In the genomic region with DNA sequence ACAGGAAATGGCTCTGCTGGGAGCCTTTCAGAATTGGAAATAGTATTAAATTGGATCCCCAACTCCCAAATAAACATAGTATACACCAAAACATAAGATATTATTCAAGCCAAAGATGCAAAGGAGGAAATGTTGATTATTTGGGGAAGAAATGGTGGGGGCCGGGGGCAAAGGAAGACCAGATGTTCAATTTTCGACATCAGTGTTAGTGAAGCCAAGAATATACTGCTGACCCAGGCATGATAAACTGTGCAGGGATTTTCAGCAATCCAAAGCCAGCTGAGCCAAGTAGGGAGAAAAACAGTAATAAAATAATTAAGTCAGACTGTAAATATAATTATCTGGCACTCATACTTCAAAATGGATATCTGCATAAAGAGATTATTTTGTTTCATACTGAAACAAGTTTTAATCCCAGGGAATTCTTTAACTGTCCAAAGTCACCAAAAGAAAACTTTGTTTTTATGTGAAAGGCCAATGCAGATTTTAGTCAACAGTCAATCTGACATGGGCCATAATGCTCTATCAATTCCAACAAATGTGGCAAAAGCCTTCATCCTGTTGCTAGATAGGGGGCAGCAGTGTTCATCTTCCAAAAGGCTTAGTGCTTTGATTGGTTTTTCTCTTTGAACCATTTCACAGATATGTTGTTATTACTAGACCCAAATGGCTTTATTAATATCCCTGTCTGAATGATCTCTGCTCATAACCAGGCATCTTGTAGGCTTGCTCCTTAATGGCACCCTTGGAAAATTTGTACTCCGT, we compare ENCODE assay signal across 25 mouse cellular contexts. TPM values are rescaled to one million over a fixed set of nuclear protein-coding genes. Genes with fewer than 3 reads are reported as not detected.
A peak's percentile ranks its signal among the peaks of the same experiment; 100 is the strongest.
DNase-seq lines count a peak whose midpoint lies in the region; ATAC-seq and TF ChIP-seq lines count a peak whose summit lies in the region.
"Had no signal": no experiment of that assay in that cellular context is flagged by ENCODE, and none has a peak within 500 bp of the region (broad histone marks: within the 10 kb centered on the region; RNA-seq: fewer than 3 reads in every experiment).

No protein-coding gene starts in this region.

- 80% methylated on average over 3 of the region's 3 CpGs for WGBS in kidney, postnatal 0 days
- WGBS in lung, embryonic 14.5 days = 61% methylated on average over 3 of the region's 3 CpGs

- TF ChIP-seq CTCF in kidney, postnatal 0 days (IDR thresholded peaks at IDR 0.05; ENCODE audit: low read depth) = peak; percentile 34; the same call in 1 of the 2 replicates
- TF ChIP-seq CTCF in lung, embryonic 14.5 days (IDR thresholded peaks at IDR 0.05; ENCODE audit: low read depth) = peak; percentile 32; the same call in 1 of the 2 replicates
- TF ChIP-seq CTCF in E14TG2a.4 (conservative IDR thresholded peaks at IDR 0.05; ENCODE audit: low read length) (peak; percentile 25; the same call in 1 of the 2 replicates), Patski (IDR thresholded peaks at IDR 0.05) (peak; percentile 13)

- POLR2A ChIA-PET in Patski (lab: Charles Lee) = no interaction called here

- CTCF ChIA-PET in Patski (lab: Charles Lee) = interaction anchor here (1.1 kb wide), 1 partner anchor 35 kb away, joined by 3 read pairs; no protein-coding TSS in a partner anchor

- ATAC-seq in kidney, postnatal 0 days (replicated peaks; ENCODE audit: low FRiP score, low read depth) = no peak
- ATAC-seq in lung, embryonic 14.5 days (ENCODE audit: insufficient read depth) = no peak
- ATAC-seq in Patski = no peak
- ATAC-seq: forebrain, embryonic 13.5 days; liver, embryonic 12.5 days; midbrain, embryonic 15.5 days had no signal

- H3K4me3 ChIP-seq in kidney, postnatal 0 days (replicated peaks; ENCODE audit: low read depth, low read length) = no peak overlapping the region
- H3K4me3 ChIP-seq in lung, embryonic 14.5 days (ENCODE audit: low read depth, low read length) = no peak overlapping the region
- no peak overlapping the region for H3K4me3 ChIP-seq in E14TG2a.4 (replicated peaks; ENCODE audit: low read length)
- H3K4me3 ChIP-seq: embryonic facial prominence, embryonic 12.5 days; forebrain, embryonic 13.5 days; hindbrain, embryonic 13.5 days; liver, embryonic 12.5 days; midbrain, embryonic 15.5 days; myocyte; neural tube, embryonic 13.5 days had no signal

- H3K4me2 ChIP-seq in kidney, postnatal 0 days (ENCODE audit: low read length) = no peak overlapping the region
- H3K4me2 ChIP-seq in lung, embryonic 14.5 days = no peak overlapping the region
- H3K4me2 ChIP-seq: embryonic facial prominence, embryonic 12.5 days; forebrain, embryonic 13.5 days; hindbrain, embryonic 13.5 days; liver, embryonic 12.5 days; midbrain, embryonic 15.5 days; neural tube, embryonic 13.5 days had no signal

- H3K36me3 ChIP-seq in kidney, postnatal 0 days (ENCODE audit: insufficient read depth, low read length) = no peaks in the 10 kb centered on the region
- no peaks in the 10 kb centered on the region for H3K36me3 ChIP-seq in lung, embryonic 14.5 days (ENCODE audit: insufficient read depth)
- no peaks in the 10 kb centered on the region for H3K36me3 ChIP-seq in E14TG2a.4 (ENCODE audit: insufficient read depth, low read length)
- H3K36me3 ChIP-seq: embryonic facial prominence, embryonic 12.5 days; hindbrain, embryonic 13.5 days; liver, embryonic 12.5 days; midbrain, embryonic 15.5 days; neural tube, embryonic 13.5 days had no signal

- in situ Hi-C loops in Patski (cut with MboI; ENCODE audit: low pct_unique_long_range_greater_than_20kb) = no loop called here

- peak; percentile 41 for DNase-seq in kidney, postnatal 0 days (ENCODE audit: low spot score)
- no peak for DNase-seq in kidney, postnatal 4 days
- DNase-seq in lung, embryonic 14.5 days = peak; percentile 52
- no peak for DNase-seq in lung, postnatal 4 days
- no peak for DNase-seq in Patski (ENCODE audit: low read depth, low spot score)
- no peak for DNase-seq in right cerebral cortex, postnatal 14 days
- no peak for DNase-seq in adrenal gland, adult (ENCODE audit: inconsistent age in 2 of 2, low spot score in 1 of 2)
- DNase-seq: adrenal gland, postnatal 10 days; cerebellum, adult 18-20 months; cerebellum, postnatal 14 days; gastrocnemius, postnatal 10 days; heart, adult 18-20 months; kidney, adult 8-10 months; kidney, postnatal 36 days; retina, postnatal 1 day; right cerebral cortex, postnatal 4 days; thymus, postnatal 25 days had no signal

- H3K9me3 ChIP-seq in kidney, postnatal 0 days (replicated peaks; ENCODE audit: low read length) = no peaks in the 10 kb centered on the region
- H3K9me3 ChIP-seq in lung, embryonic 14.5 days (ENCODE audit: low read depth, low read length) = no peaks in the 10 kb centered on the region
- no peaks in the 10 kb centered on the region for H3K9me3 ChIP-seq in E14TG2a.4 (ENCODE audit: low read length)
- H3K9me3 ChIP-seq: embryonic facial prominence, embryonic 12.5 days; forebrain, embryonic 13.5 days; hindbrain, embryonic 13.5 days; liver, embryonic 12.5 days; midbrain, embryonic 15.5 days; neural tube, embryonic 13.5 days had no signal

- no peak overlapping the region for H3K9ac ChIP-seq in kidney, postnatal 0 days (ENCODE audit: low read depth, low read length)
- H3K9ac ChIP-seq in lung, embryonic 14.5 days = no peak overlapping the region
- H3K9ac ChIP-seq: embryonic facial prominence, embryonic 12.5 days; forebrain, embryonic 13.5 days; hindbrain, embryonic 13.5 days; liver, embryonic 12.5 days; midbrain, embryonic 15.5 days; neural tube, embryonic 13.5 days had no signal

- H3K27me3 ChIP-seq in kidney, postnatal 0 days (ENCODE audit: insufficient read depth, low read length) = no peaks in the 10 kb centered on the region
- no peaks in the 10 kb centered on the region for H3K27me3 ChIP-seq in lung, embryonic 14.5 days (ENCODE audit: insufficient read depth, low read length)
- H3K27me3 ChIP-seq in E14TG2a.4 (ENCODE audit: insufficient read depth, low read length) = no peaks in the 10 kb centered on the region
- H3K27me3 ChIP-seq in Patski = no peaks in the 10 kb centered on the region
- H3K27me3 ChIP-seq: embryonic facial prominence, embryonic 12.5 days; forebrain, embryonic 13.5 days; hindbrain, embryonic 13.5 days; liver, embryonic 12.5 days; midbrain, embryonic 15.5 days; neural tube, embryonic 13.5 days had no signal

- no peaks in the 10 kb centered on the region for H3K4me1 ChIP-seq in kidney, postnatal 0 days (replicated peaks; ENCODE audit: insufficient read depth, low read length)
- no peaks in the 10 kb centered on the region for H3K4me1 ChIP-seq in lung, embryonic 14.5 days (ENCODE audit: insufficient read depth)
- H3K4me1 ChIP-seq in E14TG2a.4 (replicated peaks; ENCODE audit: low read depth, low read length) = no peaks in the 10 kb centered on the region
- H3K4me1 ChIP-seq: embryonic facial prominence, embryonic 12.5 days; forebrain, embryonic 13.5 days; hindbrain, embryonic 13.5 days; liver, embryonic 12.5 days; midbrain, embryonic 15.5 days; neural tube, embryonic 13.5 days had no signal

- no peak overlapping the region for H3K27ac ChIP-seq in kidney, postnatal 0 days
- no peak overlapping the region for H3K27ac ChIP-seq in lung, embryonic 14.5 days (ENCODE audit: low read depth)
- H3K27ac ChIP-seq: embryonic facial prominence, embryonic 12.5 days; forebrain, embryonic 13.5 days; hindbrain, embryonic 13.5 days; liver, embryonic 12.5 days; midbrain, embryonic 15.5 days; neural tube, embryonic 13.5 days had no signal

RNA-seq across cellular contexts. Expression of a gene that starts 30.1 kb away (rescaled TPM):
- 13.4 and 15.5 TPM in 2 replicates for polyA plus RNA-seq in kidney, postnatal 0 days (2015; fragmentation: Nextera tagmentation; extraction: Ambion mirVana)
- polyA plus RNA-seq in lung, embryonic 14.5 days (2014; fragmentation: Nextera tagmentation; extraction: Ambion mirVana) = 26.8 and 28.7 TPM in 2 replicates
- 1.4 TPM for polyA plus RNA-seq in Patski (2021)

Comparison
In these comparisons a context has a peak if more than half of its experiments do, and no peak if none do; other contexts are left out.
1. DNase-seq: peak in kidney, postnatal 0 days (single experiment) and lung, embryonic 14.5 days (single experiment); none in kidney, postnatal 4 days (0 of 2), lung, postnatal 4 days (0 of 2), Patski (single experiment), right cerebral cortex, postnatal 14 days (single experiment) and adrenal gland, adult (0 of 2).
2. Peak in every context shown above with its lines, with median percentiles within 50 percentile points of each other: CTCF ChIP-seq.